Mouse (Mus musculus) neutrophil, adult 65 days (primary cell): ENCODE measurements around the gene Mecp2. TPM values are rescaled to one million over a fixed set of nuclear protein-coding genes. Genes with fewer than 3 reads are reported as not detected.

Experiments used
- total RNA-seq: library from RNA; stranded (reverse); gene quantifications from 2 replicates; pipeline ENCODE4 v1.2.4, GENCODE M21; 2023

Gene Mecp2
- total RNA-seq: 21.5 and 32.4 TPM in 2 replicates

GRCm38 (mm10) chrX:74135263-74135662, at the start of gene Mecp2:
Mecp2 (minus strand) TSS chrX:74135363.

DNA sequence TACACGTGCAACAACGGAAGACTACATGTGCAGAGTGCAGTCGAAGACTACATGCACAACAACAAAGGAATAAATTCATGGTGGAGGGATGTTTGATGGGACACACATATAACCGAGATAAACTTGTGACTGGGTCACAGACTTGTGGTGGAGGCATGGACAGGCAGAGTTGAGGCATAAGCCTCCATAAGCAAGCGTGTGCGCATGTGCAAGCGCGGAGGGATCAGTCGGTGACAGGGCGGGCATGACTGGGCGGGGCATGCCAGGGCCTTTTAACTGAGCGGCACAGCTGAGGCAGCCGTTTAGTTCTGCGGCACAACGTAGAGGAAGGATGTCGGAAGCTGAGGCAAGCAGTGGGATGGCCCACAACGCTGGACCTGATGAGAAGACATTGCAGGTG, 41.8 kb upstream of the Mecp2 start, which contains the start of gene Tktl1:
Tktl1 (plus strand) TSS at position 301 of the 400 bp plus-strand sequence.

DNA sequence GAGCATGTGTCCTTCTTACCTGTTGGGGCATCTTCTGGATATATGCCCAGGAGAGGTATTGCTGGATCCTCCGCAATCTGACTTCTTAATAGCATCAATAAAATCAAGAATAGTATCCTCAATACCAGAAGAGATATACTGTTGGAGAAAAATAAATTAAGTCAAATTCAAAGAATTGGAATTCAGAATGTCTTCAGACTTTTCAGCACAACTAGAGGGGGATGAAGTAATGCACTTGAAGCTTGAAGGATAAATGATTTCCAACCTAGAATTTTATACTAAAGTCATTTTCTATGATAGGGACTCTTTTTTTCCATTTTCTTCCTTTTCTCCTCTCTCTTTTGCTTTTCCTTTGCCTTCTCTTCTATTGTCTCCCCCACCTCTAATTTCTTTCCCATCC, 32.6 kb upstream of the Mecp2 start, which contains the start of gene Tex28:
Tex28 (minus strand) TSS at position 101 of the 400 bp plus-strand sequence.

GRCm38 (mm10) chrX:74127164-74127563, 8.0 kb downstream of the Mecp2 start, which contains the start of gene Opn1mw:
Opn1mw (plus strand) TSS chrX:74127464.

DNA sequence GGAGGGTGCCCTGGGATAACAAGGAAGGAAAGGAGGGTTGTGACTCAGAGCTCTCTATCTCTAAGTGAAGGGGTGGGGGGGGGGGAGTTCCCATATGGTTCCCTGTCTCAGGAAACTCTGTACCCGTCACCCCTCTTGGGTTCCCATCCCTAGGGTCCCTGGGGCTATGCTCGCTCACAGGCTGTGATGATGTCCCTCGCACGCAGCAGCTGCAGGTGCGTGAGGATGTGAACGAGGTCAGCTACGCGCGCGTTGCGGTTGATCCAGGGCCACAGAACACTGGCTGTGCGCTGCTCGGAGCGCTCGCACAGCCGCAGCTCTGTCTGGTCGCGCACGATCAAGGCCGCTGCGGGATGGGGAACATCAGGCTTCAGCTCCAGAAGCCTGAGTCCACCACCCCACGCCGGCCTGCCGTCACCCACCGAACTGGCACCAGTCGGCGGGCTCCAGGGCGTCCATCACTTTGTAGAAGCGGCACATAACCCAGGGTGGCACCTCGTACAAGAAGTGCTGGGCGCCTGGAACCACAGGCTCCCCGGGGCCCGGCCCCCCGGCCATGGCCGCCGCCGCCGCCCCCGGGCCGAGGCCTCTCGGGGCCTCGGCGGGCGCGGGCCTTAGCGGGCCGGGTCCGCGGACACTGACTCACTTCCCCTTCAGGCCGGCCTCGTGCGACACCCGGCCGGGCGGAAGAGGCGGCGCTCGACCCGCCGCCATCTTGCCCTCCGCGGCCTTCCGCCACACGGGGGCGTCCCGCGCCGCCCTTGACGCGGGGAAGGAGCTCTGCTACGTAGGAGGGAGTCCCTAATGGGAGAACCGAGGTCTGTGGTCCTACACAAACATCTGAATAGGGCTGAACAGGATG, 111.7 kb downstream of the Mecp2 start, which contains the start of gene Irak1:
Irak1 (minus strand) TSS at position 731 of the 862 bp plus-strand sequence.

Other genes with a start within 250 kb of the Mecp2 start
- gene Avpr2, start 243.3 kb downstream of the Mecp2 start, total RNA-seq: not detected in 2 replicates
- 30.4 and 44.6 TPM in 2 replicates for gene L1cam, start 239.3 kb downstream of the Mecp2 start, total RNA-seq
- gene Arhgap4, start 213.5 kb downstream of the Mecp2 start, total RNA-seq: 228 and 276 TPM in 2 replicates
- 28.7 and 32.0 TPM in 2 replicates for gene Naa10, start 213.4 kb downstream of the Mecp2 start, total RNA-seq
- gene Renbp, start 204.5 kb downstream of the Mecp2 start, total RNA-seq: 11.1 and 12.8 TPM in 2 replicates
- 68.7 and 75.0 TPM in 2 replicates for gene Hcfc1, start 169.0 kb downstream of the Mecp2 start, total RNA-seq
- gene Irak1, start 111.4 kb downstream of the Mecp2 start, total RNA-seq: 66.4 and 88.3 TPM in 2 replicates
- gene Opn1mw, start 7.9 kb downstream of the Mecp2 start, total RNA-seq: not detected in 2 replicates
- gene Tex28, start 32.5 kb upstream of the Mecp2 start, total RNA-seq: not detected in 2 replicates
- gene Tktl1, start 41.9 kb upstream of the Mecp2 start, total RNA-seq: not detected in 2 replicates
- gene Flna, start 114.5 kb upstream of the Mecp2 start, total RNA-seq: 1,682 and 1,969 TPM in 2 replicates
- gene Emd, start 119.3 kb upstream of the Mecp2 start, total RNA-seq: 35.8 and 51.3 TPM in 2 replicates
- 315 and 369 TPM in 2 replicates for gene Rpl10, start 135.4 kb upstream of the Mecp2 start, total RNA-seq
- 42.0 and 53.3 TPM in 2 replicates for gene Taz, start 146.5 kb upstream of the Mecp2 start, total RNA-seq
- 21.8 and 30.6 TPM in 2 replicates for gene Dnase1l1, start 147.0 kb upstream of the Mecp2 start, total RNA-seq
- 176 and 181 TPM in 2 replicates for gene Atp6ap1, start 161.7 kb upstream of the Mecp2 start, total RNA-seq
- gene Gdi1, start 169.6 kb upstream of the Mecp2 start, total RNA-seq: 248 and 265 TPM in 2 replicates
- 35.7 and 39.2 TPM in 2 replicates for gene Fam50a, start 177.7 kb upstream of the Mecp2 start, total RNA-seq
- gene Plxna3, start 193.7 kb upstream of the Mecp2 start, total RNA-seq: 0.28 and 0.59 TPM in 2 replicates
- gene Lage3, start 218.3 kb upstream of the Mecp2 start, total RNA-seq: 16.1 and 16.2 TPM in 2 replicates
- gene Ubl4a, start 237.9 kb upstream of the Mecp2 start, total RNA-seq: 15.9 and 19.4 TPM in 2 replicates
- 17.2 and 19.4 TPM in 2 replicates for gene Slc10a3, start 238.0 kb upstream of the Mecp2 start, total RNA-seq